Mouse (Mus musculus): Measurements from ENCODE around the gene Spa17.

GRCm38 (mm10) chr9:37663210-37663609, 49.7 kb upstream of the Spa17 start:
- TF ChIP-seq CTCF (IDR thresholded peaks at IDR 0.05; ENCODE audit: low read depth, low read length): no peak
- no peak for TF ChIP-seq POLR2A (IDR thresholded peaks at IDR 0.05; ENCODE audit: borderline replicate concordance, low read depth, low read length)
